Mouse (Mus musculus) gastrocnemius, postnatal 25 days (tissue): ENCODE data around the gene Sidt2. TPM values are rescaled to one million over a fixed set of nuclear protein-coding genes. Genes with fewer than 3 reads are reported as not detected.

ENCODE experiments used
- DNase-seq: peaks from one replicate; pipeline ENCODE4 v3.0.0; 2022
- long read RNA-seq, 2 experiments: library from polyadenylated mRNA; stranded (forward); transcript quantifications; one replicate each; pipeline ENCODE4 v2.0.0; 2021
- total RNA-seq, 2 experiments: library from RNA; stranded (reverse); gene quantifications; 1 replicate in 1 of 2; 2 replicates in 1 of 2; pipeline ENCODE4 v1.2.3; 2021

Sidt2 gene
- 10 to 100 TPM; 67.9 to 70.2 TPM for total RNA-seq
- long read RNA-seq, experiment 1, partial matches to known transcripts = 21 of 44 reads
- long read RNA-seq, experiment 1, other reads (novel, unspliced or antisense) = 23 of 44 reads
- long read RNA-seq, experiment 2, full-length matches to known transcripts = 2 of 55 reads
- long read RNA-seq, experiment 2, partial matches to known transcripts = 20 of 55 reads
- long read RNA-seq, experiment 2, other reads (novel, unspliced or antisense) = 33 of 55 reads

DNA sequence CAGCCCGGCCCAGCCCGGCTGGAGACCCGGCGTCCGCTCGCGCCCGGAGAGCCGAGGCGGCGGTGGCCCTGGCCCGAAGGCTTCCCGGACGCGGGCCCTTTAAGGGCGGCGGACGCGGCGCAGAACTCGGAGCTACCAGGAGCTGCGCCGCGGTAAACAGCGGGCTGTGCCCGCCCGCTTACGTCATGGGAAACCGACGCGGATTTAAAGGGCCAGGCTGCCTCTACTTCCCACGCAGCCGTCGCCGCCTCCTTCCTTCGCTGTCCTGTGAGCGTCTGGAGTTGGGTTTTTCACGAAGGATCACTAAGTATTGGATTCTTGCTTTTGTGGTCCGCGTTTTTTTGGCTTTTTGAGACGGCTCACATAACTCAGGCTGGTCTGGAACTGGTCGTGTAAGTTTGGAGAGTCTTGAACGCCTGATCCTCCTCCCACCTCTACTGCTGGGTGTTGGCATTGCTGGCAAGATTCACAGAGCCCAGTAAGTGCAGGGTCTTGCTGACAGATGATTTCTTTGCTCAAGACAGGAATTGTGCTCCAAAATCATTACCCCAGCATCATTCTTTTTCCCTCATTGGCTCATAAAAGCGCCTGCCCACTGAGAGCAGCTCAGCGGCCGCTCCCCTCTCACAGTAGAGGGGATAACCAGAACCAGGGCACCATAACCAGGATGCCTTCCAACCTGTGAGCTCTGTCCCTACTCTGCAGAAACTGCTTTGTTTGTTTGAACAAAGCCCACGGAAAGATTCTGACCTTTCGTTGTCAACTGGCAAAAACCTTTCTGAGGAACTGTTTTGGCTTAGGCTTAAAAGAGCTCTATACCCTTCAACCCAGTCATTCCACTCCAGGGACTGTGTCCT is at the start of gene Sidt2:
TSS of gene Sidt2 (minus strand) at position 152 of the 857 bp plus-strand sequence.
- DNase-seq = peak; percentile 88

DNA sequence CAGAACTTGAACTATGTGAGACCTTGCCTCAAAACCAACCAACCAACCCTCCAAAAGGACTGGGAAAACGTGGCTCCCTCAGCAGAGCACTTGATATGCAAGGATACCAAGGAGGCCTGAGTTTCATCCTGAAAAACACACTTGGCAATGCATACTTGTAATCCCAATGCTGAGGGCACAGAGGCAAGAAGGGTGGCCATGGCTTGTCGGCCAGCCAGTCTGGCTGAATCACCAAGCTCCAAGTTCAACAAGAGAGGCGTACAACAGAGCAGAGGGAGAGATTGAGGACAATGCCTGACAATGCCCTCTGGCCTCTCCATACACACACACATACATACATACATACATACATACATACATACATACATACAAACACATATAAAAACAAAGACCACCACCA is 49.5 kb upstream of the Sidt2 start:
- DNase-seq = no peak

DNA sequence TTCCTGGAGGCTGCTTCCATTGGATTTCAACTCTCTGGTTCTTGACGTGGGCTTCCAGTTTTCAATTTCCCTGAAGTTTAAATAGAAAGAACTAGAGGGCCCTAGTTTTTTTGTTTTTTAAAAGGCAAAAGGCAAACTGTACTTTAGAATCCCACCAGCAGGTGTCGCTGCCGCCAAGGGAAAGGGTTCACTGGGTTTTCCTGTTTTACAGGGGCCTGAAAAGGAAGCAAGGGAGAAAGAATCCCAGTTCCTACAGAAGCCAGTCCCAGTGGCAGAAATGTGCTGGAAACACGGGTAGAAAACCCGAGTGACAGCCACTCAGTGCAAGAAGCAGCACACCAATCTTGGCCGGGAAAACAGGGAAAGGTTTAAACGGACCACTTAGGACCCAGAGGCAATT is 48.7 kb upstream of the Sidt2 start:
- peak; percentile 50 for DNase-seq

DNA sequence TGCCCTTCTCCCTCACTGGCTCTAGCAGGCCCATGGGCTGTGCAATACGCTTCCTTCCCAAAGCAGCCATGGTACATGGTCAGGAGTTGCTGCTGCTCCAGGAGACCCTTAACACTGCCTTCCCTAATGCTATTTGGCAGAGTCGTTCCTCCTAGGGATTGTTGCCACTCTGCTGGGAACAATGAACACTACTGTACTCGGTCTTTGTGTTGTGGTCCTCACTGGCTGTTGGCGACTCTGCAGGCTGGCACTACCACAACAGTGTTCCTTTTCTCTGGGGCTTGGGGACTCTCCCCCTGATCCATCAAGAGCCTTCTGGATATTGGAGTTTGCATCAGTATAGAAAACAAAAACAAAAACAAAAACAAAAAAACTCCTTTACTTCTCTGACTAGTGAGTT is 44.0 kb upstream of the Sidt2 start:
- DNase-seq = no peak

DNA sequence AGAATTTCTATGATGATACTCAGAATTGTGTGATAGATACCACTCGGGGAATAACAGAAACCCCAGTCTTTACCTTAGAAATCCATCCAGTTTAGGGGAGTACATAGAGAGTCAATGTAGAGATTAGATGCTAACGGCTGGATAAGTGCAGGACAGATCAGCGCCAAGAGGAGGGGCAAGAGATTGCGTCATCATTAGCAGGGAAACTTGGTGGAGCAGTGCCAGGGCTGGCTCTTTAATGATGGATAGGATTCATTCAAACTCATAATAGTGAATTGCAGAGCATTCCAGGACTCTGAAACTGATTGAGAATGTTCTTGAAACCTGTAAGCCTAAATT is 30.1 kb upstream of the Sidt2 start:
- peak; percentile 44 for DNase-seq

DNA sequence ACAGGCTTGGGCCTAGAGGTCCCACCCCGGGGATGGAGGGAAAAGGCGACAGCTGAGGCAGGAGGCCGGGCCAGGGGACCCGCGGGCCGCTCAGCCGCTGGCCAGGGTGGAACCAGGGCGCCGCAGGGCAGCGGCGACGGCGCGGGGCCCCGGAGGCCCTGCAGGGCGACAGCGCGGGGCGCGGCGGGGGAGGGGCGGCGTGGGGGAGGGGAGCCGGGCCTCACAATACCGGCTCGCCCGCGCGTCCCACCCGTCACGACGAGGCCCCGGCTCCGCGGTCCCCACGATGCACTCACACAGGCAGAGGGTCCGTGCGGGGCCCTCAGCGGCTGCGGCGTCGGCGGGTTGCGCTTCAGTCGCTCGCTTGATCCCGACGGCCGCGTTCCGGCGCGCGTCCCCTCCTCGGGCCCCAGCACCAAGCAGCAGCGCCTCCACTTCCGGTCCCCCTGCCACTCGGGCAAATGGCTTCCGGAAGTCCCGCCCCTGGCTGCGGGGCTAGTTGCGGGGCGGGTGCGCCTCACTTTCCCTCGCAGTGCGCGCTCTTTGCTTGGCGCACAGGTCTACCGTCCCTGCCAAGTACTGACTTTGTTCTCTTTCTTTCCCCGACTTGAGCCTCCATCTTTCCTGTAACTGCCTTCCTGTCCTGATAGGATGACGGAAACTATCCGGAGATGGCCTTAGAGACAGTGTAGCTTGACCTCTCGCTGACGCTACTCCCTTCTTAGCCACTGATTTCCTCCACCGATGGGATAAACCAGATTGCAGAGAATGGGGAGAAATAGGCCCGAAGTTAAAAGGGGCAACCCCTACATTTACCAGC is 29.6 kb upstream of the Sidt2 start:
- DNase-seq = peak; percentile 87

DNA sequence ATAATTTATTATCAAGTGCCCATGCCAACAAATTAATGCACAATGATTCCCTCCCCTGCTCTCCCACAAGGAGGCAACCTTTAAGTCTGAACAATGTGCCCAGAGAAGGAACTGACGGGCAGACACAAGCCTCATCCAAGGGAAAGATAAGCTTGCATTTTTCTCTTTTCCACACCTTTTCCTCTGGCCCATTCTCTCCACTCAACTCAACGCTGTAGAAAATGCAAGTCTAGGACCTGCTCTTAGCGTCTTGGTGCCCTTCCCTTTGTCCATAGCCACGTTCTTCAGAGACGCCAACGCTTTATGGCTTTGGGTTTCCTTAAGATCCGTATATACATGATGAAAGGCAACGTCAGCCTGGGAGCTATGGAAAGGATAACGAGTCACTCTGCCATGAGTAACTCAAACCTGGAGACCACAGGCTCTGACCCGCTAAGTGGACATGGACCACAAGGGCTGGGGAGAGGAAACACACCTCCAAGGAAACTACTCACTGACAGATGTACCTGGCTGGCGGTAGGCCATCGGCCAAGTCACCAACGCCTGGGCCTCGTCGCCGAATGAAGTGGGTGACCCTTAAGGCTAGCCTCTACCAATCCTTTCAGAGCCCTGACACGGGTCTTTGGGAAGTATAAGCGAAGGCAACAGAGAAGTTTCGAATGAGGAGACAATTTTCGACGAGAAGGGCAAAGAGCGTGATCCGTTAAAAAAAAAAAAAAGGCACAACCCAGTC is 28.8 kb upstream of the Sidt2 start:
- no peak for DNase-seq

DNA sequence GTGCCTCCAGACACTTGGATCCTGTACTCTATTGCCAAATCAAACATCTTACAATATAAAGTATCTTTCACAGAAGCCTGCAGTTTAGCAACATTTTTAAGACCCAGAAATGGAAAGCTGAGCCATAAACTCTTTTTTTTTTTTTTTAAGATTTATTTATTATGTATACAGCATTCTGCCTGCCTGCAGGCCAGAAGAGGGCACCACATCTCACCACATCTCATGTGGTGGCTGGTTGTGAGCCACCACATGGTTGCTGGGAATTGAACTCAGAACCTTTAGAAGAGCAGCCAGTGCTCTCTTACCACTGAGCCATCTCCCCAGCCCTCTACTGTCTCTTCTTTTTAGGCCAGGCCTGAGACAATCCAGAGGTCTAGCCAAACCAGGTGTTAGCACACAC is 26.3 kb upstream of the Sidt2 start:
- DNase-seq = no peak

DNA sequence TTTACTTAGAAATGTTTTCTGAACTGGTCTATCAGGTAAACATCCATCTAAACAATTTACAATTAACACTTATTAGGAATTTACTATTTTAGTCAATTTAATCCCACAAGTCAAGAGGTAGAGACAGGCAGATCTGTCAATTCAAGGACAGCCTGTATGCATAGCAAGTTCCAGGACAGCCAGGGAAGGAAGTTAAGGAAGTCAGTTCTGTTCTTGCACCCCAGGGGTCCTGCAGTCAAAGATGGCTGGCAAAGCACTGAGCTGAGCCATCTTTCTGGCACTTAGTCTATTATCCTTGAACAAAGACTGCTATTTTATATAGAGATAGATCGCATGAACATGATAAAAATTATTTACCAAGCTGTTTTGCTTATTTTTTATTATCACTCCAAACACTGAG is 25.6 kb upstream of the Sidt2 start:
- no peak for DNase-seq

DNA sequence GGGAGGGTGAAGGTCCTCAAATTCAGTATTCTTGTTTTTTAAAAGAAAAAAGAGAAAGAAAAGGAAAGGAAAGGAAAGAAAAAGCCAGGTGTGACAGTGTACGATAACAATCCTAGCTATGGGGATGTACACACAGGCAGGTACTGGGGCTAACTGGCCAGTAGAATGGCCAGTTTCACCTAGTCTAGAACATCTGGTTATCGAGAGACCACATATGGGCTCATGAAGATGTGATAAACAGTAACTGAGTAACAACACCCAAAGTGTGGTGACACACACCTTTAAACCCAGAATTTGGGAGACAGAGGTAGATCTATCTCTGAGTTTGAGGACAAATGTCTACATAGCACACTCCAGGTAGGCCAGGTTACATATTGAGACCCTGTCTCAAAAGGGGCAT is 24.7 kb upstream of the Sidt2 start:
- no peak for DNase-seq

DNA sequence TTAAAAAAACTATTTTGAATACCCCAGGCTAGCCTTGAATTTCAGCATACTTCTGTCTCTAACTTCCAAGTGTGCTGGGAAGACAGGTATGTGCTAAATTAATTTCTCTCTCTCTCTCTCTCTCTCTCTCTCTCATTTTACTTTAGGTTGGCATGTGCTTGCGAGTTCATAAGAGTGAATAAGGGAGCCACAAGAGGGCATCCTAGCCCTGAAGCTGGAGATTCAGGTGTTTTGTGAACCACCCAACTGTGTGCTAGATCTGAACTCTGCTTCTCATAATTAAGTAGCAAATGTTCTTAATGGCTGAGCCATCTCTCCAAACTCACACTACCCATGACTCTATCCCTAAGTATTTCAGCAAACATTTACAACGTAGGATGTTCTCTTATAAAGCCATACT is 21.8 kb upstream of the Sidt2 start:
- DNase-seq = no peak

DNA sequence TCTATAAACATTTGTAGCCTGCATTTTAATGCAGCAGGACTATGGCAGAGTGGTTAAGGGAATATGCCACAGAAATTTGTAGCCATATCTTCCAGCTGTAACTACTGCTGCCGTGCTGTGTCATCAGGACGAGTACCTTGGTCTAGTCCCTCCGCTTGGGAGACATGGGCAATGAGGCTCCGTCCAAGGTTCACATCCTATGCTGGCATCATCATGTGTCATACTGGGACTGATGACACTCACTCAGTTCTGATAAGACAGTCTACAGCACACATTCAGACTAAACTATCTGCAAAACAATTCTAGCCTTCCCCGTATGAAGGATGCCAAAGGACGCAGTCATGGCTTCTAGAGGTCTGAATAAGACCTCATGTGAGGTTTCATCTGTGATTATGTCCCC is 8.5 kb upstream of the Sidt2 start:
- no peak for DNase-seq

DNA sequence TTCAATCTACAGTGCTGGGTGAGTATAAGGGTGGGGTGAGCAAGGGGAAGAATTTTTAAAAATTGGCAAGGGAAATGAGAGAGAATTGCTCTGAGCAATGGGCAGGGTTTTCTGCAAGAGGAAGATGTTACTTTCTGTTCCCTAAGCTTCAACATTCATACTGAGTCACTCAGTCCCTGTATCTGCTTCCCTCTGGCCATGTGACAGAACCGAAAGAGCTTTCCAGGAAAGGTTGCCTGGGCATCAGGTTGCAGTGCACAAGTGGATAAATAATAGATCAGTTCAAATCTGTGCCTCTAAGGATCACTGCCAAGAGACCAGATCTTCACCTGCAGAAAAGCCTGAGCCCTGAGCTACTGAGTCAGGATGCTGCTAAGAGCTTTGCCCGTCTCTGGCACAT is 6.8 kb upstream of the Sidt2 start:
- no peak for DNase-seq

DNA sequence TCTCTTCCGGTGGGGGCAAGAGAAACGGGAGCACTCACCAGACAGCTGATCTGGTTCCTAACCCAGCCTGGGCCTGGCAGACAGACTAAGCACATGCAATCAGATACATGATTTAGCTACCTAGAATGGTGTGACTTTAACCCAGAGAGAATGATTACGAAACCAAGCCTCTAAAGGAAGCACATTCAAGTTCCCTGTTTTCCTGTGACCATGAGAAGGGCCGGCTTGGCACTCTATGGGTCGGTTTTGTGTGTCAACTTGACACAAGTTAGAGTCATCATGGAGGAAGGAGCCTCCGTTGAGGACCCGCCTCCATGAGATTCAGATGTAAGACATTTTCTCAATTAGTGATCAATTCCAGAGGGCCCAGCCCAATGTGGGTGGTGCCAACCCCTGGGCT is 4.6 kb upstream of the Sidt2 start:
- DNase-seq = no peak

DNA sequence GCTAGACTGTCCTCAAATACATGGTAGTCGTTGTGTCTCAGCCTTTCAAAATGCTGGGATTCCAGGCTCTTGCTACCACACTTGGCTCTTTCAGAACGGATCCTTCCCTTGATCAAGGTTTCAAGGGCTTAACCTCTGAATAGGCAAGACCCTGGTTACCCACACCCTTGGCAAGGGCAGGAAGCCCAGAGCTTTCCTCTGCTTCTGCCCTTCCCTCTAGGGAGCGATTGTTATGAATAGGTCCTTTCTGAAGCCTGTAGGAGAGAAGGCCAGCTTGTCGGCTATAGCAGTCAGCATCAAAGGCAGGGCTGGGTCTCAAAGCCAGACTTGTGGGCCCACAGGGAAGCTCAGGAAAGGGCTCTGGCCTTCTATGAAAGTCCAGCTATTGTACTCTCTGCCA is 3.8 kb upstream of the Sidt2 start:
- no peak for DNase-seq

DNA sequence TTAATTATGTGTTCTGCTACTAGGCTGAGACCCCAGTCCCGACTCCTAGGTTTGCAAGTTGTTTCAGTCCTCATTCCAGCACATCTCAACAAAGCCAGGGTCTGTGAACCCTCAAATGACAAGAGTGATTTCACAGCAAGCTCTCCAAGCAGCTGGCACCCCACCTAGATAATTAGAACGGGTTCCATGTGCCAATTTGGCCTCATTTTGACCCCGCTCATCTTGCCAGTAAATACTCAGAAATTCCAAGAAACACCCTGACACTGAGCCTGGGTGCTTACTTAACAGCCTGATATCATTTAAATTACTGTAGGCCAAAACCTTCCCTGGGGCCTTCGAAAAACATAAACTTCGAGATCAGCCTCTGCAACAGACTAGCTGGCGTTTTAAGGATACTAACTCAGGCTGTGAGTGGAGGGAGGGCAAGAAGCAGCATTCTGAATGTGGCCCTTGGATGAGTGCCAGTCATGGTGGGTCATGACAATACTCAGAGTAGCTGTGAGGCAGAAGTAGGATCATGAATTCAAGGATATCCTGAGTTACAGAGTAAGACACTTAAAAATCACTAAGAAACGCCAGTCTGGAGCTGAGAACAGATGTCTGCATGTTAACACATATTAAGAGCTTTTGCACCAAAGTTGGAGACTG is 3.1 kb upstream of the Sidt2 start:
- no peak for DNase-seq

DNA sequence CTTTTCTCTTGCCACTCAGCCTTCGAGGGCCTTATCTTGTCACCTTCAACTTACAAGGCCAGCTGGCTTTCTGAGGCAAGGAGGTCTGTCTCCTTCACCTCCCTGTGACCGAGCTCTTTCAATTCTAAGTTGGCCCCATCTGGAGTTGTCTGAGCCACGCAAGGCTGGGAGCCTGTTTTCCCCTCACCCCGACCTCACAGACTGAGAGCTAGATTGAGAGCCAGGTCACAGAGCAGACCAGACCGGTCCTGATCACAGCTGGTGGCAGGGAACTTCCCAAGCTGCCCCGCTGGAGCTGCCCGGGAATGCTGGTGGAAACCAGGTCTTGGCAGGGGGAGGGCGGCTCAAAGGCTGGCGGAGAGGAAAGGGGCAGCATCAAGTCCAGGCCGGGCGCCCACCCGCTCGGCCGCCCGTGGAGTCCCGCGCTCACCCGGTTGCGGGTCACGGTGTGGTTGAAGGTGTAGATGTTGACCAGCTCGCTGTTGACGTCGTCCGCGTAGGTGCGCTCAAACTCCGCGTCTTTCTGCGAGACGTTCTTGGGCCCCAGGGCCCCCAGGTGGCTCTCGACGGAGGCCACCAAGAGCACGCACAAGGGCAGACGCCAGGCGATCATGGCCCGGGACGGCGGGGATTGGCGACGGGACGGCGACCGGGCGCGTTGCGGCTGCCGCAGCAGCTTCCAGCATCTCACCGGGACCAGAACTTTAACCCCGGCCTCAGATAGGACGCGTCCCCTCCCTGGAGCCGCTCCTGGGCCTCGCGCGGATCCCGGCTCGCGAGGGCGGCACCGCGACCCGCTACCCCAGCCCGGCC is 558 bp downstream of the Sidt2 start:
- peak; percentile 48 for DNase-seq

DNA sequence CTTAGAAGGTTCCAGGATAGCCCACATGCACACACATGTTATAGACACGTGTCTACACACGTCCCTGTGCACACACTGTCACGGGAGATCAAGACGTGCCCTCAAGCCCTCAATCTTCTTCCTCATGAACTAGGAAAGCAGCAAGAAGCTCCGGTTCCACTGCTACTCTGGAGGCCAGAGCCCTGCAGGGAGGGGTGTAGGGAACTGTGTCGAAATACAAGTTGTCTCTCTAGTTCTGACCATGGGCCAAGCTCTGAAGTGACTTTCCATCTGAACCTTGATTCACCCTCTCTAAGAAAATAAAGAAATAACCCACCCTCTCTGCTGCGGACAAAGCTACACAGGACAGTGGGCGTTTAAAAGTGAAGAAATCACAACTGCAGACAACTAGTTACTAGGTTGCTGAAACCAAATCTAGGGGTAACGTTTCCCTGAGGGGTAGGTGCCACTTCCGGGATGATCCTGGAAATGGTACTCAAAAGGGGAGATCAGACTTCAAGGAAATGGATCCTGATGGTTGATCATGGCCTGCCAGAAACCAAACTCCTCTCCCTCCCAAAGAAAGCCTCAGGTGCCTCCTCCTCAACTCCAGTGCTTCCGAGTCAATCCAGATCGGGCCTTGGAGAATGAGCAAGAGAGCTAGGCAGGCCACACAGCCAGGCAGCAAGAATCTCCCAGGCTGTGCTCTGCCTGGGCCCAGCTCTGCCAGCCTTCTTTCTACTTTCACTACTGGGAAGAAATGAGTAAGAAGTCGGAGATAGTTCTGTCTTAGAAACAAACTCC is 1.4 kb downstream of the Sidt2 start:
- DNase-seq = peak; percentile 9

DNA sequence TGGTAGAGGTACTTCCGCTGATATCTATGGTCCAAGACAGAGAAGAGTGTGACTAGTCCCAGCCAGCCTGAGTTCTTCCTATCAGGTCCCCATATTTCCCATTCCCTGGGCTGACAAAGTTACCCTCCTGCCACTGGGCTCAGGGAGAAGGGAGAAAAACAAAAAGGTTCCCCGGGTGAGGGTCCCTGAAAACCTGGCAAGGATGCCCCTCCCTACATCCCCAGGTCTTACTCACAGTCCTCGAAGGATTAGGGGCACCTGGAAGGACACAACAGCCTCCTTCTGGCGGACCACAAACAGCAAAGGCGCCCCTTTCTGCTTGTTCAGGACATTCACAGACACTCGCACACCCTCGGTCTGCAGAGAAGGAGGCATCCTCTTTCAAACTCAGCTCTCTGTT is 2.2 kb downstream of the Sidt2 start:
- DNase-seq = no peak

DNA sequence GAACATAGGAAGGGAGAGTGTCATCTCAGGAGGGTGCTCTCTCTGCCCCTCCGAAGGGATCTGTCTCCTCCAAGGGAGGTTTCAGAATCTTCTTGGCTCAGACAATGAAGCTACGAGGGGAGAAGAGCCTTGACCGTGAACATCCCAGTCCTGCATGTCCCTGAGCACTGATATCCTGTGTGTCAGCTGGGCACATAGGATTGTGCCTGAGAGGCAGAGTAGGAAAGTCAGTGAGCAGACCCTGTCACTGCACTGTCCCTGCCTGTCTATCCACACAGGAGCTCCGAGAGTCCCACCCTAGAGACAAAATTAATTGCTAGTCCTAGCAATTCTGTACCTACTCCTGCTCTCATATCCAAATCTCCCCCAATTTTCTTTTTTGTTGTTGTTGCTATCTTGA is 3.0 kb downstream of the Sidt2 start:
- no peak for DNase-seq
